Mouse (Mus musculus) spleen, postnatal 14 days (tissue): ENCODE measurements at regions not wholly inside any gene's neighbourhood (a gene's known extent, or its start where the extent isn't known, plus 50 kb on each side); places are given as distances from the start of the nearest gene placed in this dataset.

Source experiments
- DNase-seq, 2 experiments: peaks; one replicate each; pipeline ENCODE4 v3.0.0; 2021 to 2022; ENCODE audit warnings: low spot score in 2 of 2

- peak; percentile 0 to 4 for DNase-seq
These were observed 492.0 kb downstream of the Gm21739 start for GRCm38 (mm10) chrY:43772246-43772645.
